Mouse (Mus musculus) cerebellum, postnatal 14 days (tissue): ENCODE data around the gene Xdh.

Source experiments
- DNase-seq, 2 experiments: peaks; one replicate each; pipeline ENCODE4 v3.0.0; 2021; ENCODE audit warnings: mixed read lengths in 2 of 2

The Xdh gene

DNA sequence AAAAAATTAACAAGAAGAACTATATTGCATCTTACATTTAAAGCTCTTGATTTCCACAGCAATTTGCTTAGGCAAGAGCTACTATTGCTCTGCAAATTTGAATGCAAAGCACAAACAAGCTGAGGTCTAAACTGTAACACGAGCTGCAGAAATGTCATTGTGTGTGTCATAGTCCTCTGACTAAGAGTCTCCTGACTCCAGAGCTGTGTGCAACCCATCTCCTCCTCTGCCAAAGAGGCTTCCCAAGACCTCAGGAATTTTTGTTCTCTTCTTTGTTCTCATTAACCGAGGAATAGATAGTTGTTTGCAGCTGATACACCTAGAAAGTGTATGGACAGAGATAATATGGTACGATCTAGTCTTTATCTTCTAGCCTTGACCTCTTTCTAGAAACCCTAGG, 8.2 kb downstream of the Xdh start:
- no peak for DNase-seq

DNA sequence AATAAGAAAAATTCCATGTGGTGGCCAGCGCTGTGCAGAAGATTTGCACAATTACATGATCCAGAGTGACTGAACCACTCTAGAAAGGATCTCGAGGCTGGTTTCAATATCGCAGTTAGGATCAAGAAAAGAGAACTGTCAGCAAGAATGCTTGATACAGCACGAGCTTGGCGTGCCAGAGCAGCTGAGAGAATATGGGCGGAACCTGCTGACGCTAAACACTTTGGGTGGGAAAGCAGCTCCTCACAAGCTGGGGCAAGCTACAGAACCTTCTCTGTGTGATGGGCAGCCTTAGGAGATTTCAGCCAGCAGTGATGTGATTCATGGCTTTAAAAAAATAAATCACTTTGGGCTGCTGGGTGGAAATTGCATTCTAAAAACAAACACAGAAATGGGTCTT, 12.9 kb downstream of the Xdh start:
- DNase-seq: no peak

GRCm38 (mm10) chr17:73935163-73935562, 14.8 kb downstream of the Xdh start:
- DNase-seq: no peak

DNA sequence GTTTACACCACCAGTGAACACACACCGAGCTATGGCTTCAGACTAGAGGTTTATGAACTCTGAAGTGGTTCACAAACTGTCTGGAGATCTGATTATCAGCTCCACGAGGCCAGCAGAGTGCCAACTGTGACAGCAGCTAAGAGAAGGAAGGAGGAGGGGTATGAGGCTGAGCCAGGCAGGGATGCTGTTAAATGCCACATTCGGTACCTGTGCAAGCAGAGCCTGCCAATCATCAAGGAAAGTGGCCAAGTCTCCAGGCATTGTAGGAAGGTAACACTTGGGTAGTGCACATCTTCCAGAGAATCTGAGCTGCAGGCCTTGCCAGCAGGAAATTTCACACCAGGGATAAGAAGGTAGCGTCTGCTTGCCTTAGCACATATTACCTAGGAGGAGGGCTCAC, 15.7 kb downstream of the Xdh start:
- DNase-seq: peak; percentile 87 to 88

DNA sequence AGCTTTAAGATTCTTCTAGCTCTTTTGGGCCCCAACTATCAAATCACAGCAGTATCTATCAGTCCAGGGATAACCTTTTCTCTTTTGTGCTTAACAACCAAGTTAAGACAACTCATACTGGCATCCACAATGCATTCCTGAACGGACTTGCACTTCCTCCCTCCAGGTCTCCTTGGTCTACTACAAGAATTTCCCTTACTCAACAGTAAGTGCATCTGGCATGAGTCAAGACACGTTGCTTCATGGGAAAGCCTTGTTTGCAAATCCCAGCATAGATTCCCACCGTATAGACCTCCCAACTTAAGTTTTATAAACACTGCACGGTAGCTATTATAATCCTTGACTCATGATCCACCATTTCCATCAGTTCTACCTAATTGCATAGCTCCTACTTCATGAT, 16.4 kb downstream of the Xdh start:
- no peak for DNase-seq

GRCm38 (mm10) chr17:73932497-73933059, 17.4 kb downstream of the Xdh start:
- no peak for DNase-seq

- DNase-seq: peak; percentile 61 to 64
Measured at GRCm38 (mm10) chr17:73919520-73919919, 30.5 kb downstream of the Xdh start.

GRCm38 (mm10) chr17:73918944-73919381, 31.0 kb downstream of the Xdh start:
- peak; percentile 49 to 60 for DNase-seq

DNA sequence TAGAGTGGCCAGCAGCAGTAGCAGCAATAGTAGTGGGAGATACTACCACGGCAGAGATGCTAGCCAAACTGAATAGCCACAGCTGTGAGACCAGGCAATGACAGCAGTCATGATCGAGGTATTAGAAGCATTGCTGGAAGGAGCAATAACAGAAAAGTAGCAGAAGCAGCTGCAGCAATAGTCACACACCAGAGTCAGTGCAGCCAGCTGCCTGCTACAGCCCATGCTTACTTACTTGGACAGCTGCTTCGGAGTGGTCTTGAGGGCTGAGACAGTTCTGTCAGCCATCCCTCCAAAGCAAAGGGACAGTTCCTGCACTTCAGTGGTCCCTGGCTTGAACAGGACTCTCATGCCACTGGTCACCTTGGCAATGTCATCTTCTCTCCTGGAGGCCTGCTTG, 31.9 kb downstream of the Xdh start:
- no peak for DNase-seq

DNA sequence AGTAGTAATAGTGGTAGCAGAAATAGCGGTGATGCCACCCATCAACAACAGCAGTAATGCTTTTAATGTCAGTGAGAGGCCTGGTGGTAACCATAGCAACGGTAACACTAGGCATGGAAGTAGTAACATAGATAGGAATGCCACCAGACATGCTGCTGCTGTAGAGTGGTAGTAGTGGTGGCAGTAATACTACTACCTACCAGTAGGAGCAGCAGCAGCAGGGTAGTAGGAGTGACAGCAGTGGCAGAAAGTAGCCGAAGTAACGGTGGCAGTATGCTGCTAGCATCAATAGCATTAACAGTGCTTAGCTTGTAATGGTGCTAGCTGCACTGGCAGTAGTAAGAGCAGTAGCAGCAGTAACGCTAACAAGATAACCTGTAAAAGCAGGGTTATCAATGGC, 32.3 kb downstream of the Xdh start:
- no peak for DNase-seq

- no peak for DNase-seq
Measured at GRCm38 (mm10) chr17:73914730-73915129, 35.3 kb downstream of the Xdh start.

DNA sequence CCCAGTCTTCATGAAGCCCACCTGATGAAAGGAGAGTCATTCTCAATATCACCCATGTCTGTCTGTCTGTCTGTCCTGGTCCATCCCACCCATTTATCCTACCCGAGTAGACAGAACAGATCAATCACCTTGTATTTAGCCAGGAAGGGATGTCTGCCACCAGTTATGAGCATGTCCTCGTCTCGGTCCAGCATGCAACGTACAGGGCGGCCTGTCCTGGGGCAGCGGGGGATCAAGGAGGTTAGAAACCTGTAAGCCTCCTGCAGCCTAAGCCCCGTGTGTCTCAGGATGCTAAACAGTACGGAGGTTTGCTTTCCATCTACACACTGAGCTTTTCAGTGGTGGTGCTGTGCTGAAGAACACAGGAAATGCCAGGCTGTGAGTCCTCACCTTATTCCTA, 43.9 kb downstream of the Xdh start:
- DNase-seq: no peak

- DNase-seq: no peak
Measured at GRCm38 (mm10) chr17:73905043-73905750, 44.8 kb downstream of the Xdh start.

DNA sequence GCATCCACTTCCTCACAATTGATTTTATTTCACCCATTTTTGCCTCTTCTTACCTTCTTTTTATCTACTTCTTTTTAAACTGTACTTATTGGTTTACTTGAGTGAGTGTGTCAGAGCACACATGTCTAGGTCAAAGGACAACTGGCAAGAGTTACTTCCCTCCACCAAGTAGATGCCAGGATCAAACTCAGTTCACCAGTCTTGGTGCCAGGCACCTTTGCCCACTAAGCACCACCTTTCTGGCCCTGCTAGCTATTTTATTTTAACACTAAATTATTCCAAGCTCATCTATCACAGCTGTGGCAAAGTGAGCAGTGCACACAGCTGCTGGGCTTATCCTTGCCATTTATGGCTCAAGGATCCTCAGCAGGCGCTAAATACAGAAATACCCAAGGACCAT, 46.9 kb downstream of the Xdh start:
- DNase-seq: no peak

DNA sequence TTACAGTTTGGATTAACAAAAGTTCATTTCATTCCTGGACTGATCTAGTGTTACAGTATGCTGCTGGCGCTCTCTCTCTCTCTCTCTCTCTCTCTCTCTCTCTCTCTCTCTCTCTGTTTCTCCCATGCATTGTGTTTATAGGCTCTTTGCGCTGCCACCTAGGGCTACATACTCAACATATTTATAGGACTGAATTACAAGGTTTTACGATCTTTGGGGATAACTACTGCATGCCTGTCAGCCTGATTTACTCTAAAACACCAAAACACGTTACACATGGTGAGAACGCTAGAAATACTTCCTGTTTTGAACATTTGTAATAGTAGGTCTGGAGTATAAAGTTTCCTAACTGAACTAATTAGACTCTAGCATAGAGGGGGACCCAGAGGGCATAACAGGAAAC, 47.8 kb downstream of the Xdh start:
- no peak for DNase-seq

DNA sequence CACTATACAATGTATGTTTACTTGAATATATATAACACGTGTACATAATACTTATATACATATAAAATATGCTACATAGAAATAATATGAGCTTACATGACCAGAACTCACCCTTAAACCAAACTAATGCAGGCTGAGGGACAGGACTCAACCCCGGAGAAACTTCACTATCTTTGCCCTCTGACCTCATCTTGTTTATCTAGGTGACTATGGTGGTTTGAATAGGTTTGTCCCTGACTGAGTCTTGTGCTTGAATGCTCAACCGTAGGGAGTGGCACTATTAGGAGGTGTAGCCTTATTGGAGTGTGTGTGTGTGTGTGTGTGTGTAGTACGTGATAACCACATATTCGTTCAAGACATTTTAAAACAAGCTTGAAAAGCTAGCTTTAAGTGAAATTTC, 55.6 kb downstream of the Xdh start:
- DNase-seq: no peak

GRCm38 (mm10) chr17:73893822-73894221, 56.2 kb downstream of the Xdh start:
- no peak for DNase-seq

DNA sequence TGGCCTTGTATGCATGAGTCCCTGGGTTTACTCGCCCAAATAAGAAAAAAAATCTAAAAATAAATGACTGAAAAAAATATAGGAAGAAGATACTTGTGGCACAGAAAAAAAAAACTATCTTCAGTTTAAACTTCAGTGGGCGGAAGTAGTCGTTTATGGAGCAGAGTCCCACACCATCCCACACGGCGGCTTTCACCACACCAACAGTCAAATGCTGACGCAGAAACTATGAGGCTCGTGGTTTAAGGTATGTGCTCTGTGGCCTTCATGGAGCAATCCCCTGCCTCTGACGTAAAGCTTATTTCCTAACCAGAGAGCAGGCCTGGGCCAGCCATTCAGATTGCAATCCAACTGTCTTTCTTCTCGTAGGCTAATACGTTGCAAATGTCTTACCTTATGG, 56.8 kb downstream of the Xdh start:
- DNase-seq: no peak

- peak; percentile 48 to 51 for DNase-seq
Measured at GRCm38 (mm10) chr17:73891590-73891989, 58.4 kb downstream of the Xdh start.

GRCm38 (mm10) chr17:73886071-73886785, 63.8 kb downstream of the Xdh start:
- peak; percentile 29 to 50 for DNase-seq

GRCm38 (mm10) chr17:73883332-73883731, 66.7 kb downstream of the Xdh start:
- DNase-seq: no peak

GRCm38 (mm10) chr17:73882194-73882593, 67.8 kb downstream of the Xdh start:
- DNase-seq: peak; percentile 89 to 91

DNA sequence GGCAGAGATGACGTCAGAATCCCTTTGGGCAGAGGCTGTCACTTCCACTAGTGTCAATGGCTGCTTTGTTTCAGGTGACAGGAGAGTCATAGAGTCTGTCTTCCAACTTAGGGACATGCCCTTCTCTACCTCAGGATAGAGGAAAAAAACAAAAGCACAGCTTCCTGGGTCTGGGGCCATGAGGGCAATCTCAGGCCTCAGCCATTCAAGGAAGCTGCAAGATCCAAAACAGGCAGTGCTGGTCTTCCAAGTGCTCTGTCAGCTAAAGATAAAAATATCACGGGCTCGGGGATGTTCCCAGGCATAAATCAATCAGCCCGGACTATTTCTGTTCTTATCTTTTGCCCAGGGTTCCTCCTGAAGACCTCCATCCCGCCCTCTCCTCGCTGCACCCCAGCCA, 68.7 kb downstream of the Xdh start:
- no peak for DNase-seq

DNA sequence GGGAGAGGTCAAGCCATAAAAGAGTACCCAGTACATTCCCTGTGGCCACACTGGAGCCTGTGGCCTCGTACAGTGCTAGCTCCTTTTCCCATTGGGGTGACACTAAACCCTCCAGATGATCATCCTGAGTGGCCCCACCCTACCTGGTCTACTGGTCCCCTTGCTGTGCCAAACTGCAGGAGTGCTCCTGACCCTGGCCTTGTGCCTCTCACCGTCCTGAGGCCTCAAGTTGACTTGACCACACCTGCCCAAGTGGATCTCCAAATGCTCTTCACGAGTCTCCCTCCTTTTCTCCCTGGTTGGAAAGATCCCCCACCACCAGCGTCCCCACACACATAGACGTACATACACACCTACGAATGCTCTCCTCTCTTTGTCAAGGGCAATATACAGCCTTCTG, 69.7 kb downstream of the Xdh start:
- DNase-seq: no peak
